Mouse (Mus musculus): ENCODE data around the gene Wipf2. TPM values are rescaled to one million over a fixed set of nuclear protein-coding genes. Genes with fewer than 3 reads are reported as not detected.

The Wipf2 gene
- polyA plus RNA-seq, 1 experiment = 36.5 TPM

GRCm38 (mm10) chr11:98870791-98871190 lies 7.4 kb downstream of the Wipf2 start:
- TF ChIP-seq CTCF (IDR thresholded peaks at IDR 0.05; ENCODE audit: extremely low read depth, insufficient read depth, low read length) = no peak
- no peak for TF ChIP-seq POLR2A (IDR thresholded peaks at IDR 0.05; ENCODE audit: extremely low read depth, insufficient read depth, low read length)
- Histone ChIP-seq H3K4me3 (ENCODE audit: insufficient read depth, low read length) (no peak overlapping the region), H3K27ac (ENCODE audit: insufficient read depth, low read length) (peak overlapping the region; percentile 76; the same call in 1 of the 2 replicates), H3K4me1 (ENCODE audit: control insufficient read depth, insufficient read depth, low read length) (peaks cover 12% of the 10 kb centered on the region)

- peaks cover 12% of the 10 kb centered on the region for H3K4me1 ChIP-seq (ENCODE audit: control insufficient read depth, insufficient read depth, low read length)
- H3K4me3 ChIP-seq (ENCODE audit: insufficient read depth, low read length) = no peak overlapping the region
- TF ChIP-seq POLR2A (IDR thresholded peaks at IDR 0.05; ENCODE audit: extremely low read depth, insufficient read depth, low read length) (no peak), CTCF (IDR thresholded peaks at IDR 0.05; ENCODE audit: extremely low read depth, insufficient read depth, low read length) (no peak)
- peak overlapping the region; percentile 88 for H3K27ac ChIP-seq (ENCODE audit: insufficient read depth, low read length)
Measured at GRCm38 (mm10) chr11:98871416-98871815, 8.0 kb downstream of the Wipf2 start.

DNA sequence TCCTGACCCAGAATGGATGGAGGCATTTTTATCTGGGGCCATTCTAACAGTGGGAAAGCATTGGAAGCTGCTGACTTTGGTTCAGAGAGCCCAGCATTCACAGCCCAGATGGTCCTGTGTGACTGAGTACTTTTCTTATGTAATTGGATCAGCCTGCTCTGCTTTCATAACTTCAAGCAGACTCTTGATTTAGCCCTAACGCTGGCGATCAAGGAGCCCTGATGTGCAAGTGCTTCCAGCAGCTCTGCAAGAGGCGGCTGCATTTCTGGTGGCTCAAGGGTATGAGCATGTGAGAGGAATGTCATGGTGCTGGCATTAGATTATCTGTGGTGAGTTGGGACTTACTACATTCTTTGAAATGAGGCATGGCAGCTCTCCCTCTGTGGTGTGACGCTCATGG lies 8.6 kb downstream of the Wipf2 start:
- TF ChIP-seq CTCF (IDR thresholded peaks at IDR 0.05; ENCODE audit: extremely low read depth, insufficient read depth, low read length) (no peak), POLR2A (IDR thresholded peaks at IDR 0.05; ENCODE audit: extremely low read depth, insufficient read depth, low read length) (peak; percentile 61)
- H3K4me1 ChIP-seq (ENCODE audit: control insufficient read depth, insufficient read depth, low read length) = peaks cover 12% of the 10 kb centered on the region
- H3K27ac ChIP-seq (ENCODE audit: insufficient read depth, low read length) = peak overlapping the region; percentile 88
- peak overlapping the region; percentile 6; the same call in 1 of the 2 replicates for H3K4me3 ChIP-seq (ENCODE audit: insufficient read depth, low read length)

- H3K4me3 ChIP-seq (ENCODE audit: insufficient read depth, low read length) = no peak overlapping the region
- peaks cover 13% of the 10 kb centered on the region for H3K4me1 ChIP-seq (ENCODE audit: control insufficient read depth, insufficient read depth, low read length)
- TF ChIP-seq CTCF (IDR thresholded peaks at IDR 0.05; ENCODE audit: extremely low read depth, insufficient read depth, low read length) (no peak), POLR2A (IDR thresholded peaks at IDR 0.05; ENCODE audit: extremely low read depth, insufficient read depth, low read length) (no peak)
- no peak overlapping the region for H3K27ac ChIP-seq (ENCODE audit: insufficient read depth, low read length)
Measured at GRCm38 (mm10) chr11:98873900-98874299, 10.5 kb downstream of the Wipf2 start.

DNA sequence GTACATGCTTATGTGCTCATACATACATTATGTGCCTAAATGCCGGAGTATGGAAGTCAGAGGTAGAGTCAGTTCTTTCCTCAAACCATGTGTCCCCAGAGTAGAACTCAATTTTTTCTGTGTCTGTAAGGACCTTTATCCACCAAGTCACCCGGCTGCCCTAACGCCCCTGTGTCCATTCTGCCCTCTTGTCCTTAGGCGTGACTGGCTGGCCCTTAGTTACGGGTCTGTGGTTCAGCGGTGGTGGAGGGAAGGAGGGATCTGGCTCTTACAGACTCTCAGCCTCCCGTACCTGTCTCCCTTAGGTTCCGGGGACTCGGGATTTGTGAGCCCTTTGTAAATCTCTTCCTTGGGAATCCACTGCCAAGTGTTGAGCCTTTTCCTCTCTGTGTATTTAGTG lies 13.6 kb downstream of the Wipf2 start:
- Histone ChIP-seq H3K4me1 (ENCODE audit: control insufficient read depth, insufficient read depth, low read length) (peaks cover 6% of the 10 kb centered on the region; the same call in 1 of the 2 replicates), H3K27ac (ENCODE audit: insufficient read depth, low read length) (no peak overlapping the region)
- TF ChIP-seq CTCF (IDR thresholded peaks at IDR 0.05; ENCODE audit: extremely low read depth, insufficient read depth, low read length) (no peak), POLR2A (IDR thresholded peaks at IDR 0.05; ENCODE audit: extremely low read depth, insufficient read depth, low read length) (no peak)

GRCm38 (mm10) chr11:98887703-98888102 lies 24.3 kb downstream of the Wipf2 start:
- TF ChIP-seq POLR2A (IDR thresholded peaks at IDR 0.05; ENCODE audit: extremely low read depth, insufficient read depth, low read length) = no peak
- no peak for TF ChIP-seq CTCF (IDR thresholded peaks at IDR 0.05; ENCODE audit: extremely low read depth, insufficient read depth, low read length)
- Histone ChIP-seq H3K4me1 (ENCODE audit: control insufficient read depth, insufficient read depth, low read length) (no peaks in the 10 kb centered on the region), H3K4me3 (ENCODE audit: insufficient read depth, low read length) (no peak overlapping the region), H3K27ac (ENCODE audit: insufficient read depth, low read length) (no peak overlapping the region)

More for the DNA sequence above, 13.6 kb downstream of the Wipf2 start:
- no peak overlapping the region for H3K4me3 ChIP-seq (ENCODE audit: insufficient read depth, low read length)

- no peak for TF ChIP-seq POLR2A (IDR thresholded peaks at IDR 0.05; ENCODE audit: extremely low read depth, insufficient read depth, low read length)
- TF ChIP-seq CTCF (IDR thresholded peaks at IDR 0.05; ENCODE audit: extremely low read depth, insufficient read depth, low read length) = no peak
- Histone ChIP-seq H3K4me3 (ENCODE audit: insufficient read depth, low read length) (no peak overlapping the region), H3K27ac (ENCODE audit: insufficient read depth, low read length) (no peak overlapping the region), H3K4me1 (ENCODE audit: control insufficient read depth, insufficient read depth, low read length) (no peaks in the 10 kb centered on the region)
Measured at GRCm38 (mm10) chr11:98889077-98889476, 25.6 kb downstream of the Wipf2 start.

- TF ChIP-seq CTCF (IDR thresholded peaks at IDR 0.05; ENCODE audit: extremely low read depth, insufficient read depth, low read length) = no peak
- no peak for TF ChIP-seq POLR2A (IDR thresholded peaks at IDR 0.05; ENCODE audit: extremely low read depth, insufficient read depth, low read length)
- H3K4me1 ChIP-seq (ENCODE audit: control insufficient read depth, insufficient read depth, low read length) = no peaks in the 10 kb centered on the region
- H3K4me3 ChIP-seq (ENCODE audit: insufficient read depth, low read length) = no peak overlapping the region
- H3K27ac ChIP-seq (ENCODE audit: insufficient read depth, low read length) = no peak overlapping the region
Measured at GRCm38 (mm10) chr11:98889977-98890376, 26.5 kb downstream of the Wipf2 start.

DNA sequence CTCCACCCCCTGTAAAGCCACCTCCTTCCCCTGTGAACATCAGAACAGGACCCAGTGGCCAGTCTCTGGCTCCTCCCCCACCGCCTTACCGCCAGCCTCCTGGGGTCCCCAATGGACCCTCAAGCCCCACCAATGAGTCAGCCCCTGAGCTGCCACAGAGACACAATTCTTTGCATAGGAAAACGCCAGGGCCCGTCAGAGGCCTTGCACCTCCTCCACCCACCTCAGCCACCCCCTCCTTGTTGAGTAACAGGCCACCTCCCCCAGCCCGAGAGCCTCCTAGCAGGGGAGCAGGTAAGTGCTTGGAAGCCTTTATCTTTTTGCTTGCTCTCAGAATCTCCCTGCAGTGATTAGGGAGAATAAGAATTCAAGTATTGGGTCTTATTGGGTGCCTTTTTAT lies 29.0 kb downstream of the Wipf2 start:
- no peaks in the 10 kb centered on the region for H3K4me1 ChIP-seq (ENCODE audit: control insufficient read depth, insufficient read depth, low read length)
- H3K4me3 ChIP-seq (ENCODE audit: insufficient read depth, low read length) = no peak overlapping the region
- no peak for TF ChIP-seq POLR2A (IDR thresholded peaks at IDR 0.05; ENCODE audit: extremely low read depth, insufficient read depth, low read length)
- TF ChIP-seq CTCF (IDR thresholded peaks at IDR 0.05; ENCODE audit: extremely low read depth, insufficient read depth, low read length) = no peak
- H3K27ac ChIP-seq (ENCODE audit: insufficient read depth, low read length) = no peak overlapping the region

GRCm38 (mm10) chr11:98900529-98901125 lies 37.2 kb downstream of the Wipf2 start:
- H3K4me1 ChIP-seq (ENCODE audit: control insufficient read depth, insufficient read depth, low read length) = no peaks in the 10 kb centered on the region
- H3K27ac ChIP-seq (ENCODE audit: insufficient read depth, low read length) = no peak overlapping the region
- no peak for TF ChIP-seq POLR2A (IDR thresholded peaks at IDR 0.05; ENCODE audit: extremely low read depth, insufficient read depth, low read length)
- no peak for TF ChIP-seq CTCF (IDR thresholded peaks at IDR 0.05; ENCODE audit: extremely low read depth, insufficient read depth, low read length)
- no peak overlapping the region for H3K4me3 ChIP-seq (ENCODE audit: insufficient read depth, low read length)
